Mouse (Mus musculus) lung, adult 18-20 months (tissue): ENCODE data around the gene Gm5072.
"Not testable (repeated sequence)": the region's sequence is repeated elsewhere in the genome, so short reads cannot be mapped to it uniquely, and the experiment has no call there.

Experiments used
- DNase-seq, 2 experiments: peaks; one replicate each; pipeline ENCODE4 v3.0.0; 2022; ENCODE audit warnings: mixed read lengths in 2 of 2

The Gm5072 gene

GRCm38 (mm10) chrX:91392200-91392599 is at the start of gene Gm5072:
TSS of gene Gm5072 (plus strand) at chrX:91392500.
- DNase-seq = not testable (repeated sequence)
